Mouse (Mus musculus) small intestine, adult 2 months (tissue): ENCODE results near the gene Olfr9. TPM values are rescaled to one million over a fixed set of nuclear protein-coding genes. Genes with fewer than 3 reads are reported as not detected.

ENCODE experiments used
- H3K27ac ChIP-seq: fragments of 200-500 bp; 2 replicates; pipeline ENCODE4 v1.5.1; 2012; ENCODE audit warnings: low read depth, low read length, control low read depth, inconsistent platforms; ENCODE audit not compliant: insufficient read depth
- H3K27me3 ChIP-seq: fragments of 200-500 bp; 2 replicates; pipeline ENCODE4 v1.6.1; 2012; ENCODE audit warnings: mild to moderate bottlenecking, moderate library complexity, low read length, inconsistent platforms; ENCODE audit not compliant: control insufficient read depth, insufficient read depth
- H3K36me3 ChIP-seq: fragments of 200-500 bp; 2 replicates; pipeline ENCODE4 v1.6.1; 2012; ENCODE audit warnings: mild to moderate bottlenecking, low read length, control low read depth, inconsistent platforms; ENCODE audit not compliant: control insufficient read depth, insufficient read depth
- H3K4me1 ChIP-seq: fragments of 200-500 bp; 2 replicates; pipeline ENCODE4 v1.6.1; 2012; ENCODE audit warnings: low read length, inconsistent platforms, mixed read lengths; ENCODE audit not compliant: control insufficient read depth, insufficient read depth, insufficient read length
- H3K4me3 ChIP-seq: fragments of 200-500 bp; 2 replicates; pipeline ENCODE4 v1.5.1; 2012; ENCODE audit warnings: low read depth, mild to moderate bottlenecking, control low read depth, inconsistent platforms, low read length, moderate library complexity
- CTCF ChIP-seq: fragments of 200-500 bp; IDR thresholded peaks from 2 replicates; pipeline ENCODE4 v1.5.1; 2012; ENCODE audit warnings: low read depth, mild to moderate bottlenecking, control low read depth, inconsistent platforms, low read length, moderate library complexity, mixed read lengths; ENCODE audit not compliant: insufficient replicate concordance, insufficient read length; ENCODE audit errors: extremely low read depth
- POLR2A ChIP-seq: fragments of 200-500 bp; IDR thresholded peaks from 2 replicates; pipeline ENCODE4 v1.6.1; 2012; ENCODE audit warnings: low read depth, mild to moderate bottlenecking, control low read depth, inconsistent platforms, low read length, moderate library complexity
- WGBS: fragments of 180-500 bp; shearing (Covaris S2); methylation state at CpG from one replicate; pipeline ENCODE4 v1.1.7; 2018; 5-methylcytosine and 5-hydroxymethylcytosine counted together
- polyA plus RNA-seq: library from polyadenylated mRNA; depleted of rRNA; stranded (reverse); fragments of >200 nt; gene quantifications from 2 replicates; pipeline ENCODE4 v1.2.3, GENCODE M21; 2012; rRNA removed

Gene Olfr9
- polyA plus RNA-seq, 1 experiment: not detected

- TF ChIP-seq POLR2A: no peak
- no peak for TF ChIP-seq CTCF
- Histone ChIP-seq H3K27ac (no peak within 1 kb of the TSS), H3K27me3 (no peaks in the 10 kb centered on the region), H3K4me1 (no peaks in the 10 kb centered on the region), H3K4me3 (no peak within 1 kb of the TSS), H3K36me3 (no peaks in the 10 kb centered on the region)
- 69% methylated on average over 3 of the region's 3 CpGs for whole genome bisulfite sequencing
These were observed 50.6 kb downstream of the Olfr9 start, which contains the start of gene Olfr764-ps1 for GRCm38 (mm10) chr10:129039796-129040195. Gene Olfr764-ps1, minus strand, starts transcription at chr10:129039896.

Other genes starting within 250 kb of the Olfr9 start
- 35.0 and 101 TPM in 2 replicates for gene Dgka, start 244.6 kb upstream of the Olfr9 start, polyA plus RNA-seq
- gene Pym1, start 241.5 kb upstream of the Olfr9 start, polyA plus RNA-seq: 6.9 and 17.0 TPM in 2 replicates
- gene Mmp19, start 198.5 kb upstream of the Olfr9 start, polyA plus RNA-seq: 1.2 and 2.5 TPM in 2 replicates
- 4.6 and 12.1 TPM in 2 replicates for gene Dnajc14, start 185.4 kb upstream of the Olfr9 start, polyA plus RNA-seq
- 4.6 and 7.0 TPM in 2 replicates for gene Tmem198b, start 185.1 kb upstream of the Olfr9 start, polyA plus RNA-seq
- 0.14 and 0.89 TPM in 2 replicates for gene Sarnp, start 172.1 kb upstream of the Olfr9 start, polyA plus RNA-seq
- gene Ormdl2, start 167.8 kb upstream of the Olfr9 start, polyA plus RNA-seq: 36.4 and 62.8 TPM in 2 replicates
- 0.53 and 0.82 TPM in 2 replicates for gene Gdf11, start 97.7 kb upstream of the Olfr9 start, polyA plus RNA-seq
- 62.0 and 91.5 TPM in 2 replicates for gene Cd63, start 88.4 kb upstream of the Olfr9 start, polyA plus RNA-seq
- 20.2 and 30.3 TPM in 2 replicates for gene Rdh5, start 66.5 kb upstream of the Olfr9 start, polyA plus RNA-seq
- 88.8 and 147 TPM in 2 replicates for gene Bloc1s1, start 65.4 kb upstream of the Olfr9 start, polyA plus RNA-seq
- 8.4 and 14.6 TPM in 2 replicates for gene Itga7, start 55.6 kb upstream of the Olfr9 start, polyA plus RNA-seq
- gene Mettl7b, start 28.4 kb upstream of the Olfr9 start, polyA plus RNA-seq: 27.6 and 32.2 TPM in 2 replicates
- gene Olfr763, start 21.4 kb downstream of the Olfr9 start, polyA plus RNA-seq: not detected in 2 replicates
- not detected in 2 replicates for gene Olfr764-ps1, start 50.5 kb downstream of the Olfr9 start, polyA plus RNA-seq
- not detected in 2 replicates for gene Olfr765, start 60.6 kb downstream of the Olfr9 start, polyA plus RNA-seq
- not detected in 2 replicates for gene Olfr766-ps1, start 79.5 kb downstream of the Olfr9 start, polyA plus RNA-seq
- not detected in 2 replicates for gene Olfr767, start 93.5 kb downstream of the Olfr9 start, polyA plus RNA-seq
- not detected in 2 replicates for gene Olfr768, start 109.9 kb downstream of the Olfr9 start, polyA plus RNA-seq
- gene Olfr769, start 128.4 kb downstream of the Olfr9 start, polyA plus RNA-seq: not detected in 2 replicates
- not detected in 2 replicates for gene Olfr770, start 149.6 kb downstream of the Olfr9 start, polyA plus RNA-seq
- not detected in 2 replicates for gene Olfr771, start 175.3 kb downstream of the Olfr9 start, polyA plus RNA-seq
- not detected in 2 replicates for gene Olfr772, start 188.5 kb downstream of the Olfr9 start, polyA plus RNA-seq
- gene Olfr773, start 198.0 kb downstream of the Olfr9 start, polyA plus RNA-seq: not detected in 2 replicates
- gene Olfr774, start 246.8 kb downstream of the Olfr9 start, polyA plus RNA-seq: not detected in 2 replicates